Mouse (Mus musculus) liver, postnatal 0 days (tissue): ENCODE data around the gene Rapgef1. TPM values are rescaled to one million over a fixed set of nuclear protein-coding genes. Genes with fewer than 3 reads are reported as not detected.
A peak's percentile ranks its signal among the peaks of the same experiment; 100 is the strongest.

Source experiments
- ATAC-seq: fragments of 200-750 bp; cut with Nextera tagmentation; 2 replicates; pipeline ENCODE4 v1.8.0; 2017; ENCODE audit warnings: mild to moderate bottlenecking, moderate library complexity
- DNase-seq: peaks from one replicate; pipeline ENCODE4 v3.0.0-alpha.2; 2016
- H3K27ac ChIP-seq: fragments of 300-500 bp; sonication (generic); 2 replicates; pipeline ENCODE4 v1.5.1; 2014; ENCODE audit warnings: antibody characterized with exemption, moderate library complexity, mild to moderate bottlenecking, low read depth
- H3K27me3 ChIP-seq: fragments of 300-500 bp; sonication (generic); 2 replicates; pipeline ENCODE4 v1.6.1; 2014; ENCODE audit warnings: low read length, control low read depth, mixed read lengths; ENCODE audit not compliant: insufficient read depth
- H3K36me3 ChIP-seq: fragments of 300-500 bp; sonication (generic); replicated peaks from 2 replicates; pipeline ENCODE4 v1.6.1; 2014; ENCODE audit warnings: mild to moderate bottlenecking, control low read depth, low read length, moderate library complexity, mixed read lengths; ENCODE audit not compliant: insufficient read depth
- H3K4me1 ChIP-seq: fragments of 300-500 bp; sonication (generic); 2 replicates; pipeline ENCODE4 v1.6.1; 2014; ENCODE audit warnings: antibody characterized with exemption, mild to moderate bottlenecking, control low read depth; ENCODE audit not compliant: insufficient read depth
- H3K4me2 ChIP-seq: fragments of 300-500 bp; sonication (generic); 2 replicates; pipeline ENCODE4 v1.6.1; 2014; ENCODE audit warnings: low read depth, mild to moderate bottlenecking, low read length, moderate library complexity, mixed read lengths
- H3K4me3 ChIP-seq: fragments of 300-500 bp; sonication (generic); 2 replicates; pipeline ENCODE4 v1.5.1; 2014; ENCODE audit warnings: low read depth, low read length
- H3K9ac ChIP-seq: fragments of 300-500 bp; sonication (generic); replicated peaks from 2 replicates; pipeline ENCODE4 v1.6.1; 2014; ENCODE audit warnings: mild to moderate bottlenecking, moderate library complexity
- H3K9me3 ChIP-seq: fragments of 300-500 bp; sonication (generic); 2 replicates; pipeline ENCODE4 v1.6.1; 2016; ENCODE audit warnings: mild to moderate bottlenecking, control low read depth, low read length, mixed read lengths
- CTCF ChIP-seq: sonication (generic); IDR thresholded peaks from 2 replicates; pipeline ENCODE4 v1.5.1; 2016; ENCODE audit warnings: antibody characterized with exemption, low read depth
- EP300 ChIP-seq: IDR thresholded peaks from 2 replicates; pipeline ENCODE4 v1.6.1; 2016; ENCODE audit warnings: antibody characterized with exemption, low read depth, mild to moderate bottlenecking
- WGBS: fragments of 180-500 bp; shearing (Covaris S2); extraction: QIAGEN DNeasy Blood & Tissue Kit; methylation state at CpG from one replicate; pipeline ENCODE4 v1.1.7; 2014; ENCODE audit not compliant: insufficient replicate concordance; 5-methylcytosine and 5-hydroxymethylcytosine counted together
- polyA plus RNA-seq: library from polyadenylated mRNA; unstranded; fragments of >200 nt; fragmentation: Nextera tagmentation; extraction: Ambion mirVana; gene quantifications from 2 replicates; pipeline ENCODE4 v1.2.1, GENCODE M21; 2015

Gene Rapgef1
- polyA plus RNA-seq, 1 experiment from 2014 or later: 4.8 TPM

DNA sequence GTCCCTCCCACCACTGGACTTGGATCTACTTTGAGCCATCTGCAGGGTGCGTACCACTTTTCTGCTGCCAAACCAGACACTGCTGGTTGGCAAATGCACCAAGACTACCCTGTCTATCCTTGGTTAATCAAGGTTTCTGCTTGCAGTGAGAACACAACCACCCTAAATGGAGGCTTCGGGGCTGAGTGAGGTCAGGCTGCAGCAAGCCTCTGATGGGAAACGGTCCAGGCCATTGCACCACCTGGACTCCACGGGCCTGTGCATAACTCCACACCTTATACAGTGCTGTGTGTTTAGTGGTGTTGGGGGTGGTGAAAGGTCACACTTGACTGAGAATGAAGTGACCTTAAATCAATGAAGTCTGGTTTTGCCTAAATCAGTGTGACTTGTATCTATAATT is 47.6 kb downstream of the Rapgef1 start:
- 0 out of 2 replicates have a peak overlapping the region, but pooled peaks have one; percentile 22 for H3K27ac ChIP-seq
- ATAC-seq (peak; percentile 79), DNase-seq (peak; percentile 42)
- no peaks in the 10 kb centered on the region for H3K36me3 ChIP-seq
- WGBS: 66% methylated on average over 4 of the region's 4 CpGs
- peaks cover 87% of the 10 kb centered on the region for H3K4me1 ChIP-seq
- TF ChIP-seq EP300: no peak
- TF ChIP-seq CTCF: no peak
- no peaks in the 10 kb centered on the region for H3K9me3 ChIP-seq
- no peaks in the 10 kb centered on the region for H3K27me3 ChIP-seq
- H3K4me3 ChIP-seq: no peak overlapping the region
- H3K4me2 ChIP-seq: no peak overlapping the region
- H3K9ac ChIP-seq: no peak overlapping the region

GRCm38 (mm10) chr2:29668011-29668691 is 48.6 kb downstream of the Rapgef1 start:
- Histone ChIP-seq H3K9ac (no peak overlapping the region), H3K27ac (no peak overlapping the region), H3K4me1 (peaks cover 84% of the 10 kb centered on the region), H3K27me3 (no peaks in the 10 kb centered on the region), H3K4me3 (no peak overlapping the region), H3K36me3 (no peaks in the 10 kb centered on the region), H3K9me3 (no peaks in the 10 kb centered on the region), H3K4me2 (no peak overlapping the region)
- no peak for ATAC-seq
- 76% methylated on average over 7 of the region's 7 CpGs for WGBS
- DNase-seq: no peak
- TF ChIP-seq EP300: no peak
- no peak for TF ChIP-seq CTCF

- H3K27ac ChIP-seq: no peak overlapping the region
- H3K9me3 ChIP-seq: no peaks in the 10 kb centered on the region
- no peak overlapping the region for H3K4me2 ChIP-seq
- no peak for TF ChIP-seq CTCF
- TF ChIP-seq EP300: no peak
- H3K4me1 ChIP-seq: peaks cover 76% of the 10 kb centered on the region
- WGBS: 84% methylated on average over 4 of the region's 4 CpGs
- no peak overlapping the region for H3K4me3 ChIP-seq
- H3K9ac ChIP-seq: no peak overlapping the region
- DNase-seq (no peak), ATAC-seq (no peak)
- no peaks in the 10 kb centered on the region for H3K36me3 ChIP-seq
- no peaks in the 10 kb centered on the region for H3K27me3 ChIP-seq
Measured at GRCm38 (mm10) chr2:29668963-29669362, 49.4 kb downstream of the Rapgef1 start.

DNA sequence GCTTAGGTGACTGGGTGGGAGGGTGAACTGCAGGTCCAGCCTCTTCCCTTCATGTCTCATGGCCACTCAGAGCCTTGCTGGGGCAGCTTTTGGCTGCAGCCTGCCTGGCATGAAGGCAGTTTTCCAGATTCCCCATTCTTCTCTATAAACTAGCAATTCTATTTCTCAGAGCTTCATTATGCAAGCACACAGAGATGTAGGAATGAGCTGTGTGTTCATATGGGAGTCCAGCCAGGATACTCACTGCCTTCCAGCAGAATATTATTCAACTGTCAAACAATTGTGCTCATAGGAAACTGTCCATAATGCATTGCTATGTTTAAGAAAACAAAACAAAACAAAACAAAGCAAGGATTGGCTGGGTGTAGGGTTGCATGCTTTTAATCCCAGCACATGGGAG is 50.2 kb downstream of the Rapgef1 start:
- H3K27ac ChIP-seq: no peak overlapping the region

DNA sequence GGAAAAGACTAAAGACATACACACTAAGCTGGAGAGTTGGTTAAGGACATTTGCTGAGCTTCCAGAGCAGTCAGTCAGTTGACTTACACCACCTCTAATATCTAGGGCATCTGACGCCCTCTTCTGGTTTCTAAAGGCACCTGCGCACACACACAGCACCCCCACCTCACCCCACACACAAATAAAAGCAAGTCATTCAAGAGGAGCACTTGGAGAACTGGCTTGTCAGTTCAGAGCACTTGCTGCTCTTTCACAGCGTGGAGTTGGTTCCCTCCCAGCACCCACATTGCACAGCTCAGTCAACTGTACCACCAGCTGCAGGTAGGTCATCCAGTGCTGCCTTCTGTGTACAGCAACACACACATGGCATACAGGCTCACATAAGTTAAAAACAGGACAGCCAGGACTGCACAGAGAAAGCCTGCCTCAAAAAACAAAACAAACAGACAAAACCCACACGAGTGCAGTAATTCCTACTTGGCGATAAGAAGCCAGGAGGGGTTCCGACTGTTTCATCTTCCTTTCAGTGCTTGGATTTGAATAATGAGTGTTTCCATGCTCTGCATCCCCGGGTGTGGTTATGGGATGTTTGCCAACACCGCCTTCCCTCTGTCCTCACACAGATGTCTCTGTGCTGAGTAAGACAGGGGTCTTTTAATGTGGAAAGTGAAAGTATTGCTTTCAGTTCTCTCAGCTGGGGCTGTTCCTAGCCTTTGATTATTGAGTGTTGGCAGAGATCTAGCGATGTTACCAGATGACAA is 50.9 kb downstream of the Rapgef1 start:
- Histone ChIP-seq H3K9ac (no peak overlapping the region), H3K4me1 (peaks cover 69% of the 10 kb centered on the region), H3K9me3 (no peaks in the 10 kb centered on the region), H3K4me3 (no peak overlapping the region), H3K27ac (peak overlapping the region; percentile 45), H3K4me2 (peak overlapping the region; percentile 3; the same call in 1 of the 2 replicates), H3K36me3 (no peaks in the 10 kb centered on the region), H3K27me3 (no peaks in the 10 kb centered on the region)
- WGBS: 42% methylated on average over 9 of the region's 9 CpGs
- DNase-seq: peak; percentile 50
- TF ChIP-seq CTCF: peak; percentile 71
- no peak for TF ChIP-seq EP300
- peak; percentile 65 for ATAC-seq

More for the DNA sequence above, 50.2 kb downstream of the Rapgef1 start:
- Histone ChIP-seq H3K4me2 (no peak overlapping the region), H3K4me3 (no peak overlapping the region), H3K9ac (no peak overlapping the region), H3K4me1 (peaks cover 75% of the 10 kb centered on the region), H3K36me3 (no peaks in the 10 kb centered on the region), H3K27me3 (no peaks in the 10 kb centered on the region), H3K9me3 (no peaks in the 10 kb centered on the region)
- DNase-seq (no peak), ATAC-seq (no peak)
- TF ChIP-seq EP300 (no peak), CTCF (no peak)

GRCm38 (mm10) chr2:29671374-29671773 is 51.9 kb downstream of the Rapgef1 start:
- DNase-seq: no peak
- TF ChIP-seq CTCF: no peak
- no peak for TF ChIP-seq EP300
- Histone ChIP-seq H3K9me3 (no peaks in the 10 kb centered on the region), H3K27me3 (no peaks in the 10 kb centered on the region), H3K4me2 (no peak overlapping the region), H3K36me3 (no peaks in the 10 kb centered on the region), H3K4me1 (peaks cover 67% of the 10 kb centered on the region), H3K27ac (peak overlapping the region; percentile 45; the same call in 1 of the 2 replicates), H3K9ac (no peak overlapping the region), H3K4me3 (no peak overlapping the region)
- ATAC-seq: no peak
- 73% methylated on average over 4 of the region's 4 CpGs for WGBS
